Mouse (Mus musculus) limb, embryonic 13.5 days (tissue): ENCODE data around the gene Src. TPM values are rescaled to one million over a fixed set of nuclear protein-coding genes. Genes with fewer than 3 reads are reported as not detected.

ENCODE experiments used
- ATAC-seq: fragments of 200-750 bp; cut with Nextera tagmentation; 2 replicates; pipeline ENCODE4 v1.8.0; 2017; ENCODE audit warnings: low read depth, moderate number of reproducible peaks, moderate TSS enrichment; ENCODE audit not compliant: low FRiP score
- H3K27ac ChIP-seq: fragments of 300-500 bp; sonication (generic); 2 replicates; pipeline ENCODE4 v1.5.1; 2015; ENCODE audit warnings: inconsistent platforms, mild to moderate bottlenecking, moderate library complexity
- H3K27me3 ChIP-seq: fragments of 300-500 bp; sonication (generic); 2 replicates; pipeline ENCODE4 v1.6.1; 2015; ENCODE audit warnings: mild to moderate bottlenecking, inconsistent platforms
- H3K36me3 ChIP-seq: fragments of 300-500 bp; sonication (generic); 2 replicates; pipeline ENCODE4 v1.6.1; 2015; ENCODE audit warnings: inconsistent platforms, mild to moderate bottlenecking, moderate library complexity
- H3K4me1 ChIP-seq: fragments of 300-500 bp; sonication (generic); 2 replicates; pipeline ENCODE4 v1.6.1; 2015; ENCODE audit warnings: inconsistent platforms
- H3K4me2 ChIP-seq: fragments of 300-500 bp; sonication (generic); replicated peaks from 2 replicates; pipeline ENCODE4 v1.6.1; 2015; ENCODE audit warnings: inconsistent platforms, mild to moderate bottlenecking, moderate library complexity
- H3K4me3 ChIP-seq: fragments of 300-500 bp; sonication (generic); 2 replicates; pipeline ENCODE4 v1.5.1; 2015; ENCODE audit warnings: moderate library complexity, mild to moderate bottlenecking, inconsistent platforms
- H3K9ac ChIP-seq: fragments of 300-500 bp; sonication (generic); 2 replicates; pipeline ENCODE4 v1.6.1; 2015; ENCODE audit warnings: mild to moderate bottlenecking, inconsistent platforms
- H3K9me3 ChIP-seq: fragments of 300-500 bp; sonication (generic); 2 replicates; pipeline ENCODE4 v1.6.1; 2016; ENCODE audit warnings: inconsistent platforms
- WGBS: fragments of 180-500 bp; shearing (Covaris S2); methylation state at CpG from one replicate; pipeline ENCODE4 v1.1.7; 2015; 5-methylcytosine and 5-hydroxymethylcytosine counted together
- polyA plus RNA-seq: library from polyadenylated mRNA; unstranded; fragments of >200 nt; fragmentation: Nextera tagmentation; extraction: Ambion mirVana; gene quantifications from 2 replicates; pipeline ENCODE4 v1.2.1, GENCODE M21; 2015

Gene Src
- polyA plus RNA-seq, 1 experiment from 2014 or later = 22.4 TPM

DNA sequence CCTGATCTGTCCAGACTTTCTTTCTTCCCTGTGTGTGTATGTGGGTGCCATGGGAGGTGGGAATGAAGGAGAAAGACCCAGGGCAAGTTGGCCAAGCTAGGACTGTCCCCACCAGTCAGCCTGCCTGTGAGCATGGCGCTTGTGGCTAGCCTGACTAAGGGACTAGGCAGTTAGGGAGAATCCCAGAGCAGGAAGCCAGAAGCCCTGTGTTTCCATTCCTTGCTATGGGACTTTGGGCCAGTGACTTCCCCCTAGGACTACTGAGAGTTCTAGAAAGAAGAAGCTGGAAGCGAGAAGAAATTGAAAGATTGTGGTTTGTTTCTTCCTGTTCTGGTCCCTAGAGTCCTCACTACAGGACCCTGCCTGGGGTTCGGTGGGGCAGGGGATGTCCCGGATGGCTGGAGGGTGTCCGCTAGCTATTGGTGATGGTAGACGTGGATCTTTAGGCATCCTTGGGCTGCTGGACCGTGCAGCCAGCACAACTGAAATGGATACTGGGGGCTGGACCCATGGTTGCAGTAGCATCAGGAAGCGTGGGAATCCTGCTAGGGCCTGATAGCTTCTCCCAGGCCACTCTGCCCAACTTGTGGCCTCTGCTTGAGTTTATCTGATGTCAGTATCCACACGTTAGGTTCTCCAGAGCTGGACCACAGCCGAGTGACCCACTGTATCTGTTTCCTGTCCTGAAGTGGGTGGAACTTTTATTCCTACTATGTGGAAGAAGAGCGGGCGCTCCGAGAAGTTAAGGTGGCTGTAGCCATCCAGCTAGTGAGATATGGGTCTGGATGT lies 10.3 kb downstream of the Src start:
- Histone ChIP-seq H3K4me1 (peaks cover 91% of the 10 kb centered on the region), H3K27me3 (no peaks in the 10 kb centered on the region), H3K9me3 (no peaks in the 10 kb centered on the region), H3K27ac (no peak overlapping the region), H3K4me2 (no peak overlapping the region), H3K4me3 (no peak overlapping the region), H3K9ac (0 out of 2 replicates have a peak overlapping the region, but pooled peaks have one; percentile 1), H3K36me3 (peaks cover 44% of the 10 kb centered on the region)
- ATAC-seq = no peak
- WGBS = 87% methylated on average over 13 of the region's 13 CpGs

DNA sequence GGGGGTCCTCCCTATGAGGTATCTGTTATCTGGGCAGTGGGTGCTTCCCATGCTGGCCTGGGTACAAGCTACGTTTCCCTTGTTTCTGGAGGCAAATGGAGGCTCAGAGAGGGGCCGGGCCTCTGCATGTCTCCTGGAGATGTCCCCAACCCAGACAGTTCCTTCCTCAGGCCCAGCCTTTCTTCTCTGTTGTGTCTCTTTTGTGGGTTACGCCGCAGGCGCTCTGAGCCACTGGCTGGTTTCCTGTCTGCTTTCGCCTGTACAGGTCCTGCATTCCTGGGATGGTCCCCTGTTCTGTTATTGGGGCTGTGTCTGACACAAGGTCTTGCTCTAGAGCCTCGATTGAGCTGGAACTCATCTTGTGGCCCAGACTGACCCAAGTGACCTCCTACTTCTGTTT lies 11.5 kb downstream of the Src start:
- Histone ChIP-seq H3K9ac (no peak overlapping the region), H3K27me3 (no peaks in the 10 kb centered on the region), H3K4me3 (no peak overlapping the region), H3K36me3 (peaks cover 53% of the 10 kb centered on the region), H3K9me3 (no peaks in the 10 kb centered on the region), H3K4me2 (no peak overlapping the region; the same call in 1 of the 2 replicates), H3K27ac (peak overlapping the region; percentile 11; the same call in 1 of the 2 replicates), H3K4me1 (peaks cover 100% of the 10 kb centered on the region)
- no peak for ATAC-seq
- WGBS = 80% methylated on average over 7 of the region's 7 CpGs

DNA sequence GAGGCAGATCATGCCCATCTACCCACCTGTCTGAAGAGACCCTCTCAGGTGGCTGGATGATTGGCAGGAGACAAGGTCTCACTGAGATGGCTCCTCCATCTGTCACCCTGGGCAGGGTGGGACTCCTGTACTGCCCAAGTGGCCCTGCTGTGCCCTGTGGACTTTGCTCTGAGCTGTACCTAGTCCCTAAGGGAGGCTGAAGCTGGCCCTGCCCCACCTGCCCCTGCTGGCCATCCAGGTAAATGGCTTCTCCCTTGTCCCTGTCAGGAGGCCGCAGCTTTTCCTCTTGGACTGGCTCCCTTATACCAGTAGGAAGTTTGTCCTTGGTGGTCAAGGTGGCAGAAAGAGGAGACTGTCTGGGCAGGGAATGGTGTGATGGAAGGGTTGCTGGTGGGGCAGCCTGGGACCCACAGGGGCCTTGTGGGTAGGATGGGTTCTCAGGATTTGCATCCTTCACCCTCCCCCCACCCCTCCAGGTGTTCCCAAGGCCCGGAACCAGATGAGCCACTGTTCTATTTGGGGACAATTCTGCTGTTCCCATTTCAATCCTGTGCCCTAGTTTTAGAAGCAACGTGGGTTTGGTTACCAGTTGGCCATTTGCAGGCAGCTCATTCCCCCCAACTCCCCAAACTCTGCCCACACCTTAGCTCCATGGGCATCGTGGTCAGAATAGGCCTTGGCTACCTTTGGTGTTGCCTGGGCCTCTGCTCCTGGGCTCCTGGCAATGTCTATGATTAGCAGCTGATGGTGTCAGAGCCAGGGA lies 12.6 kb downstream of the Src start:
- 75% methylated on average over 4 of the region's 4 CpGs for WGBS
- no peak overlapping the region for H3K4me2 ChIP-seq
- H3K9me3 ChIP-seq = no peaks in the 10 kb centered on the region
- H3K27ac ChIP-seq = peak overlapping the region; percentile 90; the same call in 1 of the 2 replicates
- no peak overlapping the region for H3K4me3 ChIP-seq
- peak overlapping the region; percentile 43; the same call in 1 of the 2 replicates for H3K9ac ChIP-seq
- H3K36me3 ChIP-seq = peaks cover 58% of the 10 kb centered on the region
- no peaks in the 10 kb centered on the region for H3K27me3 ChIP-seq
- no peak for ATAC-seq
- H3K4me1 ChIP-seq = peaks cover 100% of the 10 kb centered on the region

DNA sequence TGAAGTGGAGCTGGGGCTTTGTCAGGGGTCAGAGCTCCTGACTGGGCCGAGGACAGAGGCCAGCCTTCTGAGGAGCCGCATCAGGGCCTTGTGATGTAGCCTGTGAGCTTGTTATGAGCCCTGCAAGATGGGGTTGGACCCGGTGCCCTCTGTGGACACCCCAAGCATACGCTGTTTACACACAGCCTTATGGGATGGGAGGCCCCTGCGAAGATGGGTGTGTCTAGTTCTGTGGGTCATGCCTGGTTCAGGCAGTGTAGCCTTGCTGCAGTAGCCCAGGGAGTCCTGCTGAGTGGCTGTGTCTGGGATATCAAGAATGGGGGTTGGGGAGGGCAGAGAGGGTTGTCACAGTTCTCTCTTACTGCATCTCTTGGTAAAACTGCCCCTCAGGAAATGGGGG lies 13.7 kb downstream of the Src start:
- Histone ChIP-seq H3K4me2 (no peak overlapping the region), H3K9ac (peak overlapping the region; percentile 43; the same call in 1 of the 2 replicates), H3K4me1 (peaks cover 93% of the 10 kb centered on the region), H3K36me3 (peaks cover 63% of the 10 kb centered on the region), H3K9me3 (no peaks in the 10 kb centered on the region), H3K4me3 (no peak overlapping the region), H3K27ac (peak overlapping the region; percentile 90; the same call in 1 of the 2 replicates), H3K27me3 (no peaks in the 10 kb centered on the region)
- 80% methylated on average over 5 of the region's 5 CpGs for WGBS
- no peak for ATAC-seq

DNA sequence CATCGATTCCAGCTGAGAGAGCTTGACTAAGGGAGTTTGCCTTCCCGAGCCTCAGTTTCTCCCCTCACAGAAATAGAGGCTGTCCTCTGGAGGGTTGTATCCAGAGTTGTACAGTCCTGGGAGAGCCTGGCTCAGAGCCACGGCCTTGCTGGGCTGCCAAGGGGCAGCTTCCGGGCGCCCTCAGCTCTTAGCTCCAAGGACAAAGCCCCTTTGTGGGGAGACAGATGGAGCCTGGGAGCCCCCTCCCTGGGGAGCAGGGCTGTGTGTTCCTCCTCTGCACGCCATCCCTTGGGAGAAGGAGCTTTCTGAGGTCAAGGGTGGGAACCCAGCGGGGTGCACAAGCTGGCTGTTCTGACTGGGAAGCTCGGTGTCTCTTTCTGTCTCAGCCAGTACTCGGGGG lies 14.2 kb downstream of the Src start:
- no peak for ATAC-seq
- peaks cover 88% of the 10 kb centered on the region for H3K4me1 ChIP-seq
- H3K27me3 ChIP-seq = no peaks in the 10 kb centered on the region
- no peak overlapping the region for H3K4me3 ChIP-seq
- 0 out of 2 replicates have a peak overlapping the region, but pooled peaks have one; percentile 43 for H3K9ac ChIP-seq
- H3K9me3 ChIP-seq = no peaks in the 10 kb centered on the region
- peak overlapping the region; percentile 90; the same call in 1 of the 2 replicates for H3K27ac ChIP-seq
- H3K36me3 ChIP-seq = peaks cover 68% of the 10 kb centered on the region
- H3K4me2 ChIP-seq = no peak overlapping the region
- WGBS = 84% methylated on average over 9 of the region's 9 CpGs

DNA sequence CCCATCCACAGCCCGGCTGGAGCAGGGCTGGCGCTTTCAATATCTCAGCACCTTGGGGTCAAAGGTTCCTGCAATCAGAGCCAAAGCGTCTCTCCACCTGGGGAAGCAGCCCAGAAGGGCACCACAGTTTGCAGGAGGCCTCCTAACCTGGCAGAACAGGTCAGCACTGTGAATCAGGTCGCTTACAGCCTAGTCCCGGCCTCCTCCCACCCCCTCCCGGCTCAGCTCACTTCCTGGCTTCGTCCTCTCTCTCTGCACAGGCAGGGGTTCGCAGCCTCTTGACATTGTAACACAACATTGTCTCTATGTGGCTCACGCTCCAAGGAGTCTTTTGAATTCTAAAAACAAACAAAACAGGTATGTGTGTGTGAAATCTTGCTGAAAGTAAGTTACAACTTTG lies 15.8 kb downstream of the Src start:
- Histone ChIP-seq H3K4me2 (peak overlapping the region; percentile 36), H3K36me3 (peaks cover 67% of the 10 kb centered on the region), H3K27me3 (no peaks in the 10 kb centered on the region), H3K4me1 (peaks cover 72% of the 10 kb centered on the region), H3K9me3 (no peaks in the 10 kb centered on the region), H3K9ac (peak overlapping the region; percentile 31), H3K27ac (peak overlapping the region; percentile 90), H3K4me3 (no peak overlapping the region)
- ATAC-seq = no peak
- WGBS = 28% methylated on average over 9 of the region's 9 CpGs

DNA sequence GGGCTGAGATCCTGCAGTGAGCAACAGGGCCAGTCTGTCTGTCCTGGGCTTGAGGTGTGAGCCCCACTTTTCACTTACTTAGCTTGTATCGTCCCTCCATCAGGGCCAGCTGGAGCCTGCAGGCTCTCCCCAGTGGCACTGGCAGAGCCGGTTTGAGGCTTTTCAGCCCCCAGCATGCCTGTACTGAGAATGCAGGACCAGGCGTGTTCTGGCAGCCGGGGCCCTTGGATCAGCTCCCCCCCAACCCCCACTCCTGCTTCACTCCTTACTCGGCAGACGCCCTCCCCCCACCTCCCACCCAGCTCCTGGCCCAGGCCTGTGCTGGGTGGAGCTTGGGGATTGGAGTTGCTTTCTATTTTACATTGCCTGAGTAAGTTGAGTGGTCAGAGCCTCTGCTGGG lies 16.3 kb downstream of the Src start:
- Histone ChIP-seq H3K4me2 (peak overlapping the region; percentile 36), H3K4me1 (peaks cover 67% of the 10 kb centered on the region), H3K27me3 (no peaks in the 10 kb centered on the region), H3K9me3 (no peaks in the 10 kb centered on the region), H3K36me3 (peaks cover 67% of the 10 kb centered on the region), H3K27ac (peak overlapping the region; percentile 90), H3K9ac (peak overlapping the region; percentile 31), H3K4me3 (no peak overlapping the region)
- ATAC-seq = peak; percentile 78
- 8% methylated on average over 6 of the region's 6 CpGs for WGBS

DNA sequence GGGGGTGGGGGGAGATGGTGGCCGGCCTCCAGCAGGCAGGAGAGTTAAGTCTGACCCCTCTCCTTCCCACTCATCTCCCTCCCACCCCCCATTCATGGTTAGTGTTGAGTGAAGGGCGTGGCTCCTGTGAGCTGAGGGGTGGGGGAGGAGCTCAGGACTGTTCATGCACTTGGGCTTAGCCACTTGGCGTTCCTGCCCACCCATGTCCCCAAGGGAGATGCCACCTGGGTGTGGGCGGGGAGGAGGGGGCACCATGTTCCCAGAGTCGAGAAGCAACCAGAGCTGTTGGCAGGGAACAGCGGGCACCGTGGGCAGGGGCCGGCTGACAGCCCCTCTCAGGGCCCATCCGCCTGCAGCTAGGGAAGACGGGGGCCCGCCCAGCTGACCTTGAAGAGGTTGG lies 18.3 kb downstream of the Src start:
- Histone ChIP-seq H3K4me2 (no peak overlapping the region), H3K4me3 (no peak overlapping the region), H3K27me3 (no peaks in the 10 kb centered on the region), H3K9me3 (peaks cover 9% of the 10 kb centered on the region; the same call in 1 of the 2 replicates), H3K4me1 (peaks cover 48% of the 10 kb centered on the region), H3K27ac (no peak overlapping the region), H3K9ac (no peak overlapping the region), H3K36me3 (peaks cover 70% of the 10 kb centered on the region)
- 83% methylated on average over 11 of the region's 11 CpGs for WGBS
- no peak for ATAC-seq

GRCm38 (mm10) chr2:157437123-157437522 lies 18.9 kb downstream of the Src start:
- no peak for ATAC-seq
- no peaks in the 10 kb centered on the region for H3K27me3 ChIP-seq
- no peak overlapping the region for H3K9ac ChIP-seq
- no peak overlapping the region for H3K4me2 ChIP-seq
- WGBS = 83% methylated on average over 3 of the region's 3 CpGs
- peaks cover 10% of the 10 kb centered on the region; the same call in 1 of the 2 replicates for H3K9me3 ChIP-seq
- H3K4me3 ChIP-seq = no peak overlapping the region
- H3K4me1 ChIP-seq = peaks cover 41% of the 10 kb centered on the region
- no peak overlapping the region for H3K27ac ChIP-seq
- H3K36me3 ChIP-seq = peaks cover 71% of the 10 kb centered on the region

DNA sequence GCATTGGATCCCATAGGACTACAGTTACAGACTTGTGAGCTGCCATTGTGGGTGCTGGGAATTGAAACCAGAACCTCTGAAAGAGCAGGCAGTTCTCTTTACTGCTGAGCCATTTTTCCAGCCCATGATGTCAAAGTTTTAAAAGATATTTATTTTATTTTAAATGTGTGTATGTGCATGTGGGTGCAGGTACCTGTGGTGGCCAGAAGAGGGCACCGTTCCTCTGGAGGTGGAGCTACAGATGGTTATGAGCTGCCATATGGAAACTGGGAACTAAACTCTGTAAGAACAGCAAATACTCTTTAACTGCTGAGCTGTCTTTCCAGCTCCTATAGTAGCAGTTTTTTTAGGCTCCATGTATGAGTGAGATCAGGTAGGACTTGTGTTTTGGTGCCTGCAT lies 23.1 kb downstream of the Src start:
- no peak overlapping the region for H3K9ac ChIP-seq
- ATAC-seq = no peak
- peaks cover 80% of the 10 kb centered on the region for H3K36me3 ChIP-seq
- no peak overlapping the region for H3K4me2 ChIP-seq
- H3K9me3 ChIP-seq = peaks cover 10% of the 10 kb centered on the region; the same call in 1 of the 2 replicates
- WGBS = 98% methylated on average over 1 of the region's 1 CpGs
- H3K4me1 ChIP-seq = no peaks in the 10 kb centered on the region
- no peaks in the 10 kb centered on the region for H3K27me3 ChIP-seq
- no peak overlapping the region for H3K4me3 ChIP-seq
- no peak overlapping the region for H3K27ac ChIP-seq

GRCm38 (mm10) chr2:157447297-157448158 lies 29.3 kb downstream of the Src start:
- H3K27ac ChIP-seq = no peak overlapping the region; the same call in 1 of the 2 replicates
- H3K27me3 ChIP-seq = no peaks in the 10 kb centered on the region
- no peak overlapping the region for H3K4me3 ChIP-seq
- H3K4me1 ChIP-seq = no peaks in the 10 kb centered on the region
- H3K4me2 ChIP-seq = no peak overlapping the region
- no peaks in the 10 kb centered on the region for H3K9me3 ChIP-seq
- no peak for ATAC-seq
- no peak overlapping the region for H3K9ac ChIP-seq
- H3K36me3 ChIP-seq = peaks cover 62% of the 10 kb centered on the region
- WGBS = 81% methylated on average over 15 of the region's 15 CpGs
